Mouse (Mus musculus) thymus, postnatal 4 days (tissue): ENCODE data around the gene Haspin.

ENCODE experiments used
- DNase-seq: peaks from one replicate; pipeline ENCODE4 v3.0.0; 2021

The Haspin gene

DNA sequence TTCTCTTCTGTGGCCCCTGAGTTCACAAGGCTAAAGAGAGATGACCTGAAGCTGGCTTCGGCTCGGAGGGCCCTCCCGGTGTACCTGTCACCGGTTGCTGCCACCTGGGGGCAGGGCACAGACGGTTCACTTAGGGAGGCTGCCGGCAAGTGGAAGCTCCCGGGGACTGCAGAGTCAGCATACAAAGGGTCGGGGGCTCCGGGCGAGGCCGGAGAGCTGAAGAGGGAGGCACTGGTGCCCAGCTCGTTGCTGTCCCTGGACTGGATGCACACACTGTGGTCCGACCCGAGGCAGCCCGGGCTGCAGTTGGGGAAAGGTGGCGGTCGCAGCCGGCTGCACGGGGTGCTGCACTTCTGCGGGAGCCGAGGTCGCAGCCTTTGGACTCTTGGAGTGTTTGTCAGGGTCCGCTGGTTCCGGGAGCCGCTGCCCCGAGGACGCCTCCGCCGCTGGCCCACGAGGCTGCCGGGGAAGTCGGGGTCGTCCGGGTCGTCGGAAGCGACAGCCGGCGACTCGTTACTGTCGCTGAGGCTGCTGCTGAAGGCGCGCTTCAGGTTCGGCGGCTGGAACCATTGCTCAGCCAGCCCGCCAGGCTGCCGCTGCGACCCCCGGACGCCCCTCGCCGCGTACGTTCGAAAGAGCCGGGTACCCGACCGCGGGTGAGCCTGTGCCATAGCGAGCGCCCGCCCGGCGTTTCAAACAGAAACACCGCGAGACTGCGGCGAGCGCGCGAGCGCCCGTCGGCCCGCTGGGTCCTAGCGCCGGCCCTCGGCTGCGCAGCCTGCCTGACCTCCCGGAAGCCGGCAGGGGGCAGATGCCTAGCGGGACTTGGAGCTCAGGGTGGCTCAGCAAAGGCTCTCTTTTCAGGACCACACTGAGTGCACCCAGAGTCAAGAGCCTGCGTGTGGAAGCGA lies at the start of gene Haspin:
Haspin (minus strand) TSS at position 704 of the 911 bp plus-strand sequence.
- peak; percentile 97 for DNase-seq

DNA sequence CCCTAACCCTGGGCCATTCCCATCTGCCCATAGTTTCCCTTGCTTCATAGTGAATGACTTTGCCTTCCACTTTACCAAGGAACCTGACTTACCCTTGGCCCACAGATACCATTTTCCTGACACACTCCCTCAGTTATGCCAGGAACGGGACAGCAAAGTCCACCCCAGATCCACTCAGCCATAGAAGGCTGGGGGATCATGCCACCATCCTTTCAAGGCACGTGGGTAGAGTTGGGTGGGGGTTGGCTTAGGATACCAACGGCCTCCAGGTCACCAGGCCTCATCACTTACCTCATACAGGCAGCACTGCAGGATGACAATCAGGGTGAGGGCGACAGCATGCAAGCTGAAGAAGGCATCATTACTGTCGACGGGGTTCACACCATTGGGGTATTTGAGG lies 49.1 kb upstream of the Haspin start:
- no peak for DNase-seq

DNA sequence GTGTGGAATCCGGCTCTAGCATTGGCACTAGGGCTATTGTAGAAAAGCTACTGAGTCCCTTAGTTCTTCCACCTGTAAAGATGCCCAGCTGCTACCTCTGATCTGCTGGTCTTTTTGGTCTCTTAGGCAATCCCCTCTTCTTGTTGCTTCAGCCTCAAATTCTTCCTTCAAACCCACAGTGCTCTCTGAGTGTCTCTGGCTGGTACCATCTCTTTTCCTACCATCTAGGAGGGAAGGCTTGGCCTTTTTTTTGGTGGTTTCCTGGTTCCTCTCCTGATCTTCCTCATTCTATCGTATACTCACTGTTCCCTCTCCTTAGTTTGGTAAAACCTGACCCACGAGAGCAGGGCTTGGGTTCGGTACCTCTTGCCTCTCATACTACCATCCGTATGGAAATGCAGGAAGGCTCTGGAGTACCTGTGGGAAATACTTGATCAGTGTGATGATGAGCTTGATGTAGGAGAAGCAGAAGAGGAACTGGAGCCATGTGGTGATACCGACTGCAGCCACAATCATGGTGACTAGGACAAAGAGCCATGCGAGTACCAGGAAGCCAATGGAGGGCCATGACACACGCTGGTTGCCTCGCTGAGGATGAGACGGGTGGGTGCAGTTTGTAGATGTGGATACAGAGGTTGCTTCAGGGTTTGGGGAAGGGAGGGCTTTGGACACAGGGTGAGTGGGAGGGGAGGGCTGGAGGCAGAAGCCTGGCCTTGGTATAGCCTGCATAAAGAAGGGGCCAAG lies 48.0 kb upstream of the Haspin start:
- no peak for DNase-seq

DNA sequence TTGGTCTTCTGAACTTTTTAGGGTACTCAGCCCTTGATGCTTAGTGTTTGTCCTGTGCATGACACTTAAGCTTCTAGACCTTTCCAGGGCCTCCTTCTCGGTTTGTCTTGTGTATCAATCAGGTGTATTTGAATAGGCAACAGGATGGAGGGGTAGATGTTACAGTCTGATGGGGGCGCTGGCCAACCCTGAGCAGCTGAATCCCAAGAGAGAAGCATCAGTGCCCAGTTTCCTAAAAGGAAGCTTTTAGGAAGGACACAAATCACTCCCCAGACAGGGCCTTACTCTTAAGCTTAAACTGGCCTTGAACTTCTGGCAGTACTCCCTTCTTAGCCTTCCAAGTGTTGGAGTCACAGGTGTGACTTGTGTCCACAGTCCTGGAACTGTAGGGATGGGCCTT lies 39.8 kb upstream of the Haspin start:
- DNase-seq: no peak

DNA sequence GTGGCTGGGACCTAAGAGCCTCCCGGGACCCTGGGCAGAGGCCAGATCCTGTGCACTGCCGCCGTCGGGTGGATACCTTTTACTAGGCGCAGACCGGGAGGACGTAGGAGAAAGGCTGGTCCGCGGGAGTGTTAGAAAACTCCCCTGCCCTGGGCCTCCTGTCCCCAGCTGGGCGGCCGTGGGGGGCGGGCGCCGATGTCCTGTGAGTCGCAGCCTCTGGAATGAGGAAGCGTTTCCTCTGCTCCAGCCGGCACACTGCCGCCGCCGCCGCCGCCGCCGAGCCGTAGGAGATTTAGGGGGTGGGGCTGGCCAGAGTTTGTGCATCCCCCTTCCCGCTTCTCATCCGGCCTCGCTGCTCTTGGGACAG lies 39.4 kb upstream of the Haspin start:
- peak; percentile 67 for DNase-seq

DNA sequence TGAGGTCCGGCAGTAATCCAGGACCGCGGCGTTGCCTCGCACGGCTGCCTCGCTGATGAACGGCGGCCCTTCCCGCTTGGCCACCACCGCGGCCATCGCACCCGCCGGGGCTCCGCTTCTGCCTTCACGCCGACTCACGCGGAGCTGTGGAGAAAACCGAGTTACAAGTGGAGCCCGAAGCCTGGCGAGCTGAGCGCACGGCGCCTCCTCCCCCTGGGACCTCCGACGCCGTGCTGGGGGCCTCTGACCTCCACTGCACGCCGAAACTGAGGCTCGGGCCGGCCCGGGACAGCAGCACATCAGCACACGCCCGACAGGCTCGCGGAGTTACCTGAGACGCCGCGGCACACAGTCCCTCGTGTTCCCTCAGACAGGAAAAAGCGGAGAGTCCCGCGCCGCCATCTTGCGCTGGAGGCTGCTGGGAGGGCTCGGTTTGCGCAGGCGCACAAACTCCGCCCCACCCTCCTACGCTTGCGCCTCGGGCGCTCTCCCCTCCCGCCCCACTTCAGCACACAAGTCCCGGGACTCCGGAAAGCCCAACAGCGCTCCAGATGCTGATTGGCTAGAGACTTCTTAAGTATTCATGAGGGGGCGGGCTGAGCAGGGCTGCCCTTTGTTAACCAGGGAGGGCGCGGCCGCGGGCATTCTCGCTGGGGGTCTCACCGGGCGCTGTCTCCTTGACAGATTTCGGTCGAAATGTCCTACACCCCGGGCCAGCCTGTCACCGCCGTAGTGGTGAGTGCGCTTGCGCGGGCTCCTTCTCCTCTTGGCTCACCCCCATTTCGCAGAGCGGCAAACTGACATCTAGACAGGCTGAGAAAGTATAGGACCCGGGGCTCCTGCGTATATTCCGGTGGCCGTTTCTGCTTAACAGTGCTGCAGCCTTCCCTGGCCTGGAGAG lies 38.8 kb upstream of the Haspin start, which contains the start of the genes Emc6 and Tax1bp3:
Emc6 (minus strand) TSS at position 430 of the 901 bp plus-strand sequence.
Tax1bp3 (plus strand) TSS at position 476 of the 901 bp plus-strand sequence.
- DNase-seq: peak; percentile 98

DNA sequence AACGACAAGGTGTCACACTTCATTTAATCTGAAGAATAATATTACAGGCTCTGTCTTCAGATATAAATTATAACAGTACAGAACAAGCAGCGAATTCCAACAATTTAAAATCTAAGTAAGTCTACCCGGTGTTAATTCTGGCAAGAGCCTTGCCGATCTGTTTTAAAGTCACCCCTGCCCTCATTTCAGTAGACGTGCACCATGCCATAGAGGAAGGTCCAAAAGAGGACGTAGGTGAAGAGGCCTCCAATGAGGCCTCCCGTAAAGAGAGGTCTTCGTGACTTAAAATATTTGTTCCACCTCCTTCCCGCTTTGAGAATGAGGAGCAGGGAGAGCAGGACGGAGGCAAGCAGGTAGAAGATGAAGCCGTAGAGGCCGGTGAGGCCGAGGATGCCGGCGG lies 38.1 kb upstream of the Haspin start:
- DNase-seq: no peak

DNA sequence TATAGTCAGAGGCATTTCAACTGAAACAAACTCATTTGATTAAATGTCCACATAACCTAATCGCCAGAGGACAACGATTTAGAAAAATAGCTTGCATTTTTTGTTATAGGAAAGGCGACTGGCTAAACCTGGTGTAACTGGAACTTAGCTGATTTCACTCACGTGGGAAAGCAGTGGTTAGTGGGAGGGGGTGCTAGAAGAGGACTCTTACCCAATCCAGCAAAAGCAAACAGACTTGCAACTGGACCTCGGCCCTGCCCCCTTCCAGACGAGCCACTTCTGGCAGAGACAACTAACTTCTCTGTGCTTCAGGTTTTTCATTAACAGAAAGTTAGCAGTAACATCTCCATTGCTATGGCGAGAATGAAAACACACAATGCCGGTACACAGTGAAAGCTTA lies 37.5 kb upstream of the Haspin start:
- no peak for DNase-seq

DNA sequence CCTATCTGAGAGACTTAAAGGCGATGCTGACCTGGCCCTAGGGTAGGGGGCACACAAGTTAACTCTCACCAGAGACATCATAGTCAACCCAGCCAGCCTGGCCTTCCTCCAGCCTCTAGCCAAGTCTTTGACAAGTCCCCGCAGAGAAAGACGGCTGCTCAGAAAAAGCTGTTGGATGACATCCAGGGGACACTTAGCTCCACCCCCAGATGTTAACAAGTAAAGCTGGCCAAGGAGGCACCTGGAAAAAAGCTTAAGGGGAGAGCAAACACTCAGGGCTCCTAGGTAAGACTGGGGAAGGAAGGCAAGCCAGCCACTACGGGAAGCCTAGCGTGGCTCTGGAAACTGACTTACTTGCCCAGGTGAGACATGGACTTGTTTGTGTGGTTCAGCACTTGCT lies 34.1 kb upstream of the Haspin start:
- no peak for DNase-seq

DNA sequence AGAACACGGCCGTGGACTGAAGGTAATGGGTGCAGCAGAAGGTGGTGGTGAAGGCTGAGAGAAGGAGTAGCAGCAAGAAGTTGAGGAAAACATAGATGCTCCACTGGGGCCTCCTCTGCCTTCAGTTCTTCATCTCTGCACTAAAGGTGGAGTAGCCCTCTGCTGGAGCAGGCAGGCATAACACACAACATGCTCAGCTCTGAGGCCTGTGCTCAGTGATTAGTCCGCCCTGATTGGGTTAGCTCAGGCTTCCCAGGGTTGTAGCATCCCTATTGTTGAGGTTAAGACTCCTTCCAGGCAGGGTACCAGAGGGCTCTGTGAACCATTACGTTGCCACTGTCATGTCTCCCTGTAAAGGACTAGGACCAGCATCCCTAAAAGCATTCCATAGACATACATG lies 31.1 kb upstream of the Haspin start:
- DNase-seq: peak; percentile 84

DNA sequence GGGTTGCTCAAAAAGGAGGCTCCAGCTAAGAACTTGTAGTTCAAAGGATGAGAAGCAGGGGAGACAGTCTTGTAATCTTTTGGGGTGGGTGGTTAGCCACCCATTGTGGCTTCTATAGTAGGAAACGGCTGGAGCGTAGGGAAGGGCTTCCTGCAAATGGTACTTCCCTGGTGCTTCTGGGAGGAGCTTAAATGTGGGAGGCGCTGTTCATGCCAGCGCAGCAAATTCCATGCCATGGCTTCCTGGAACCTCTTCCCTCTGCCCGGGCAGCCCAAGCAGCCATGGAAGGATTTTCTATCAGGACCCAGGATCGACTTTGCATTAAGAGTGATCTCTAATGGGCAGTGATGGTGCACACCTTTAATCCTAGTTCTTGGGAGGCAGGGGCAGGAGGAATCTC lies 30.5 kb upstream of the Haspin start:
- no peak for DNase-seq

DNA sequence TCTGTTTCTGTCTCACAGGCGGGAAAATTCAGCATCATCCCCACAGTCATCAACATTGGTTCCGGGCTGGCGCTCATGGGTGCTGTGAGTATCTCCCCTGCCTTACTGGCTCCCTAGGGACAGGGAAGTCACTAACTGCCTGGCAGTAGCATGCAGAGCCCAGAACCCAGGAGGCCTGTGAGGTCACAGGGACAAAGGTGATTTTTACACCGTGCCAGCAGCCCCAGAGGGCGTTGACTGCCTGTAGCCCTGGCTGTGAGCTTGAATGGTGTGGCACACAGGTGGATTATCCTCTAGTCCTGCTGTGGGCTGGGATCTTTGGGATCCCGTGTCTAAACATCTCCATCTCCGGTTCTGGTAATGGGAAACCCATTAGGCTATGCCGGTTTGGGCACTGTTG lies 30.0 kb upstream of the Haspin start:
- DNase-seq: no peak

DNA sequence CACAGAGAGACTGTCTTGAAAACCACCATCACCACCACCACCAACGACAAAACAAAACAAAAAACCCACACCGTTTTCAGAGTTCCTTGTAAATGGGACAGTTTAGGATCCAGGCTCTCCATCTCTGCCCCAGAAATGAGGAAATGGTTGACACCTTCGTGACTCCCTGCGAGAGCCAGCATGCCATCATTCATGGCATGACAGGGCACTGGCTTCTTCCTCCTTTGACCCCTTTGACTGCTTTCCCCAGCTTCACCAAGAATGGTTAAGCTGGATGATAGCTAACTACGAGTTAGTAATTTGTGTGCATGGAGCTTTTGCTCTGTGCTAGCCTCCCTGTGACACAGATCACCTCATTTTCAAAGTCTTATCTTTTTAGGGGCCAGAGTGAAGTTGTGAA lies 24.2 kb upstream of the Haspin start:
- no peak for DNase-seq

DNA sequence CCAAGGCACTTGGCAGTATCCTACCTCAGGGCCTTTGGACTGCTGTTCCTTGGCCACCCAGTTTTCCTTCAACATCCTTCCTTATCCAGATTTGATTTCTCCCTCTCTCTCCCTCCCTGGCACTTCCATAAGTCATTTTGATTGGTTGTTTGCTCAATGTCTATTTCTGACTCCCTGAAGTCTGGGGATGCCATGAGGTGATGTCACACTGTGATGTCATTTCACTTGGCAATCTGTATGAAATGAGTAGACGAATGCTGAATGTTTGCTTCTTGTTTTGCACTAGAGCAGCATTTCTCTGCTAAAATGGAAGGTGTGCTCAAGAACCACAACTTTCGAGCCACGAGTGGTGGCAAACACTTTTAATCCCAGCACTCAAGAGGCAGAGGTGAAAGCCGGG lies 23.5 kb upstream of the Haspin start:
- DNase-seq: no peak

DNA sequence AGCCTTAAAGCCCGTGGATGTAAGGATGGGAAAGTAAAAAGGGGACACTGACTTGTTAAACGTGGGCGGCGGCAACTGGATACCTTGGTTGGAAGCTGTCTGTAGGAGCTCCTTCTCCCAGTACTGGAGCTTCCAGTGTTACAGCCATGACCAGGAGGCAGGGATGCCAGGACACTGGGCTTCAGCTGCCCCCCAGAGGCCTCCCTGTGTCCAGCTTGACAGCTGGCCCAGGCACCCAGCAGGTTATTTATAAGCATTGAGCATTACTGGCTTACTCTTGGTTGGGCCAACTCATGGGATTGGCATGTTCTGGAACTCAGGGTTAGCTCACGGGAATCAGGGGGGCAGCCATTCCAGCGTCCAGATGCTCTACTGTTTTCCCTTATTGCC lies 22.7 kb upstream of the Haspin start:
- DNase-seq: no peak

DNA sequence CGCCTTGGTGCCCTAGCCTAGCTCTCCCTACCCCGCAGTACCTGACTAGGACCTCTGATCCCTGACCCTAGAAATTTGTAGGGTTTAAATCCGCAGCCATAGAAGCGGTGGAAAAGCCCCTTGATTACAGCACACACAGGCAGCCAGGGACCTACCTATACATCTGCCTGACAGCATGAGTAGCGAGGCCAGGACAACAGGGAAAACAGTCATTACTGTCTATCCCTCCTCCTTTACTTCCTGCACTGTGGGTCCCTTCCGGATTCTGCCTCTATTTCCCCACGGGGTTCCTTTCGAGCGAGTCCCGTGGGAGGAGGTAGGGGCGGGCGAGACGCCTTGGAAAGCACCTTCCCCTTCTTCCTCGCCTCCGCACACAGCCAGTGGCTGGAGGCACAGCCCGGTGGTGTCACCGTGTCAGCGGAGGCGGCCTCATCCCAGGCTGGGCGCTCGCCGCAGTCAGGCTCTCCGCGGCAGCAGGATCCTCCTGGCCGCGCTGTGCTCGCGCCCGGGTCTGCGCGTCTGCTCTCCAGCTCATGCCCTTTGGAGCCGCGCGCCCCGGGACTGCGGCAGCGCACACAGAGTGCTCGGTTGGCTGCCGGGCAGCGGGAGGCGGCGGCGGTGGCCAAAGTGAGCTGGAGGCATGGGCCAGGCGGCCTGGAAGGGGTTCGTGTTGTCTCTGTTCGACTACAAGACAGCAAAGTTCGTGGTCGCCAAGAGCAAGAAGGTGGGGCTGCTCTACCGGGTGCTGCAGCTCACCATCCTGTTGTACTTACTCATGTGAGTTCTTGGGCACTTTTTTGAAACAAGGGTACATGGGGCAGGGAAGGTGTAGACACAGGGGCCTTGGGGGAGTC lies 22.1 kb upstream of the Haspin start, which contains the start of gene P2rx5:
P2rx5 (plus strand) TSS at position 465 of the 854 bp plus-strand sequence.
- peak; percentile 49 for DNase-seq

DNA sequence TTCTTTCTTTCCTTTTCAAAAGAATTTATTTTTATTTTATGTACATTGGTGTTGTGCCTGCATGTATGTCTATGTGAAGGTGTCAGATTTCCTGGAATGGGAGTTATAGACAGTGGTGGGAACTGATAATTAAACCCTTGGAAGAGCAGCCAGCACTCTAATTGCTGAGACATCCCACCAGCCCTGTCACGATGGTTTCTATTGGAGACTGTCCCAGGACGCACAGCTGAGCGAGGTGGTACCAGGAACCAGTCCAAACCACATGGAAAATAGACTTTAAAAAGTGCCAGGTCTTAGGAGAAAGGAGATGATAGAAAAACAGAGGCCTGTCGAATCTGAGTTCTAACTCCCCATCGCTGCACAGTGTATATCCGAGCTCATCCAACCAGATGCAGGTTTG lies 17.0 kb upstream of the Haspin start:
- DNase-seq: no peak

DNA sequence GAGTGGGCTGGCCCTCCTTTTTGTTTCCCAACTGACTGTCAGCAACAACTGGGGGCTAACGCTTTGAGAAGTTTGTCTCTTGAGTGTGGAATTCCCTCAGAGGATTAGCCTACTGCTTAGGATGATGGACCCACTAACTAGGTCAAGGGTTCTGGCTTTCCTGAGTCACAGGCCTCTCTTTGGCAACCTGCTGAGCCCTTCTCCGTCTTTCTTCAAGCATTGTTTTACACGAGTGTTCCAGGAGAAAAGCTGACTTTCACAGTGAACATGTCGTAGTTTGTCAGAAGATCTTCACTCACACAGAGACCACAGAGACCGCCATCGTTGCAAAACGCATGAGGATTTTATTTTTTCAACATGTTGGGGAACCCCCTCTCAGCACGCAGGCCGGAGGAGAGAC lies 10.1 kb upstream of the Haspin start:
- DNase-seq: no peak

DNA sequence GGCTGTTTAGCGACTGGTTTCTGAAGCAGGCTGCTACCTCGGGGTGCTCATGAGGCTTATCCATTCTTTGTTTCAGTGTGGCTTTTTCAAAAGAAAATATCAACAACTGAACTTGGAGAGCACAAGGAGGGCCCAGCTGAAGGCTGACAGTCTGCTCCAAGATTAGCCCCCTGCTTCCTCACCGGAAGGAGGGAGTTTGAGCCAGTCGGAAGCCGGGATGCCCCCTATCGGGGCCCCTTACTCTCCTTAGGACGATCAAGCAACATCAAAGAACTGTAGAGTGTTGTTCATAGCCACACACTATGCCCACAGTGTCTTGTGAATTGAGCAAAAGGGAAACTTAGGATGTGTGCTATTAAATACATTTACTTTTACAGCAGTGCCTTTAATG lies 8.9 kb upstream of the Haspin start:
- no peak for DNase-seq

DNA sequence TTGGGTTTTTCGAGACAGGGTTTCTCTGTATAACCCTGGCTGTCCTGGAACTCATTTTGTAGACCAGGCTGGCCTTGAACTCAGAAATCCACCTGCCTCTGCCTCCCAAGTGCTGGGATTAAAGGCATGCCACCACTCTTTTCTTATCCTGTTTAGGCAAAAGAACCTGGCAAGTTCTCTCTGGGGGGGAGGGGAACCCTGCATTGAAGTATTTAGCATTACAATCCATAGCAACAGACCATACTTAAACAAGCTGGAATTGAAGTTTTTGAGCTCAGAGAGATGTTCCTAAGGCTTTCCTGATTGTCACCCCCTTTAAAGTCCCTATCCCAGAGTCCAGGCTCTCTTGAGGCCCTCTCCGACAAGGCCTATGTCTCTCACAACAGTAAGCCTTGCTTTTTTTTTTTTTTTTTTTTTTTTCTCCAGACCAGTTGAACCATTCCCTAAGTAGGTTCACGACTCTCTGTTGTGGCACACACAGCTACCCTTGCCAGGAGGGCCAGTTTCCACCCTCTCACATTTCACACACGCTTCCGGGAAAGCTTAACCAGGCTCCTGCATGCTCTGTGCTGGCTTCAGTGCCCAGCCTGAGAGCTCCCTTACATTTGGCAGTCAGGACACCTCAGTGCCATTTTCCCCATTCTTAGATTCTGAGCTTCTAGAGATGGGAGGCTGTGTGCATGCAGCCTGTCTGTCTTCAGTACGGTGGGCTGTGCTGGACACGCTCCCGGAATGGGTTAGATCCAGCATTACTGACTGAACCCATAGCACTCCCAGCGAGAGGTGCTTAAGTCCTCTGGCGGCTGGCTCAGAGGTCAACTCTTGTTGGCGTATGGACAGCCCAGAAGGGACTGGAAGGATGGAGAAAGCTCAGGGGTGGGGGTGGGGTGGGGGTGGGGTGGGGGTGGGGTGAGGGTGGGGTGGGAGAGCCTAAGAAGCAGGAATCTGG lies 8.2 kb upstream of the Haspin start:
- DNase-seq: no peak

DNA sequence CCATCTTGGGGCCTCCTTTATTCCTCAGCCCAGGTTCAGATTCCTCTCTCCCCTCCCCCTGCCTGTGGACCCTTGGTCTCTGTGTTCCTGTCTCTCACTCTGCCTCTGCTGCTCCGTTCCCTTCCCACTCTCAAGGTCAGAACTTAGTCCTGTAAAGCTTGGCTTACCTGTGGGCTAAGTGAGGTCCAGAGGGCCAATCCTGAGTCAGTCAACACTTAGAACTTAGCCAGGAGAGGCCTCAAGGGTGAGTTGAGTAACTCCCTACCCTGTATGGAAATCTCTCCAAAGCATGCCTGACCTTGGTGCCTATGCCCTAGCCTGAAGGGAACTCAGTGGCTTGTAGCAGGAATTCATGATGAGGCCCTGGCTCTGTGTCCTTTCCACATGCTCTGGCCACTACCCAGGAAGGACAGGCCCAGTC lies 6.2 kb upstream of the Haspin start:
- no peak for DNase-seq
